Mouse (Mus musculus): ENCODE measurements around the gene Il20rb. TPM values are rescaled to one million over a fixed set of nuclear protein-coding genes. Genes with fewer than 3 reads are reported as not detected.

The Il20rb gene
- polyA plus RNA-seq (2012; ENCODE audit: low replicate concordance), result 0.25 and 0.26 TPM in 2 replicates

DNA sequence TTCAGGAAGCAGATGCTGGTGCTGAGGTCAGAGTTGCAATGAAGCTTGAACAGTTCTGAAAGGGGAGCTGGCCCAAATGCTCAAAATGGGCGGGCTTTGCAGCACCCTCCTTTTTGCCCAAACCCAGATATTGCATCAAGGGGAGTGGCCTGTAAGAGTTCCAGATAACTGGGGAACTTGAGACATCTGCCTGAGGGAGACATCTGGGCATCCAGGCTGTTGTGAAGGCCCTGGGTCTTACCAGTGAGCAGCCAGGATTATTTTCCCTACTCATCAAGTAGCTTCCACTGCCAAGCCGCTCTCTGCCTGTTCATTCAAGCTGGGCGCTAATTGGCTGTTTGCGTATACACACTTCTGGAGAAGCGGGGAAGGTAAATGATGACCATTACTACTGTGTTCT lies at the start of gene Il20rb:
Gene Il20rb, minus strand, starts transcription at position 358 of the 400 bp plus-strand sequence.

Other genes starting within 250 kb of the Il20rb start
- gene Nck1, start 59.3 kb upstream of the Il20rb start, polyA plus RNA-seq (2012; ENCODE audit: low replicate concordance), result 2.5 and 4.2 TPM in 2 replicates
- gene Slc35g2, start 84.3 kb upstream of the Il20rb start, polyA plus RNA-seq (2012; ENCODE audit: low replicate concordance), result not detected in 2 replicates
- gene Stag1, start 111.0 kb upstream of the Il20rb start, polyA plus RNA-seq (2012; ENCODE audit: low replicate concordance), result 4.1 and 7.1 TPM in 2 replicates

All from hematopoietic multipotent progenitor cell, adult 10-12 weeks (in vitro differentiated cells).